Mouse (Mus musculus): ENCODE results near the gene Pdcl. TPM values are rescaled to one million over a fixed set of nuclear protein-coding genes. Genes with fewer than 3 reads are reported as not detected.

Gene Pdcl
- polyA plus RNA-seq (2014; fragmentation: Nextera tagmentation; extraction: Ambion mirVana) = 67.0 and 69.7 TPM in 2 replicates

DNA sequence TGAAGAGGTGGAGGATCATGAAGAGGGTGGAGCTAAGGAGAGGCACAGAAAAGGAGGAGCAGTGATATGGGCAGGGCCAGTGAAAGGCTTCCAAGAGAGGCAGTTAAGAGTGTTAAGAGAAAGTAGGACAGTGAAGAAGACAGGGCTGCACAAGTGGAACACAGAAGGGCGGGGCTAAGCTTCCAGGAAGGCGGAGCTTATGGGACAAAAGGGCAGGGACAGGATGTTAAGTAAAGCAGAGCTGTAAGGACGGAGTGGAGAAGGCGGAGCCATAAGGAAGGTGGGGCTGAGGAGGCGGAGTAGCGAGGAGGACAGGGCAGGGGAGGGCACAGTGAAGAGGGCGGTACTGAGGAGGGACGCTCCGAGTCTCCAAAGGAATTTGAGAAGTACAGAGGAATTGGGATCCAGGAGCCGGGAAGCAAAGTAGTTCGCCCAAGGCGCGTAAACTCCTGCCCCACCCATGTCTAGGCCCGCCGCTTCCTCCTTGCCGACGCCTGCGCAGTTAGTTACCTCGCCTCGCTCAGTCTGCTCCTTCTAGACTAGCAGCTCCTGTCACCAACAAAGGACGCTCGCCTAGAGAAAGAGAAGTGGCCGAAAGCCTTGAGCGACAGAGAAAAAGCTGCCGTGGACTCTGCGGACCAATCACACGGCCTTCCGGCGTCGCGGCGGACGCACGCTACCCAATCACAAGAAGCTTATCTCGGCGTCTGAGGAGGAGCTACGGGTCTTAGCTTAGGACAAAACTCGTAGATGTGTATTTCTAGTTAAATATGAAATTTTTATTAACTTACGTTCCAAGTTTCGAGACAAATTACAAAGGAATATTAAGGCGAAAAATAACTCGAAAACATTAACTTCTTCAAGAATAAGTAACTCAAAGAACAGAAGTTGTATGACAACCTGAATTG is at the start of gene Pdcl:
Pdcl (minus strand) TSS at position 700 of the 908 bp plus-strand sequence.
- Histone ChIP-seq H3K4me2 (ENCODE audit: low read depth, low read length) (peak within 1 kb of the TSS; percentile 65), H3K36me3 (replicated peaks; ENCODE audit: control insufficient read depth, insufficient read depth, low read depth, low read length) (no peaks in the 10 kb centered on the region), H3K4me3 (ENCODE audit: low read depth, low read length) (peak within 1 kb of the TSS; percentile 67), H3K9me3 (replicated peaks; ENCODE audit: control insufficient read depth, low read length) (no peaks in the 10 kb centered on the region), H3K27ac (replicated peaks; ENCODE audit: low read depth, low read length) (peak within 1 kb of the TSS; percentile 90), H3K27me3 (ENCODE audit: control insufficient read depth, insufficient read depth, low read length) (no peaks in the 10 kb centered on the region), H3K4me1 (ENCODE audit: control insufficient read depth, insufficient read depth, low read length) (no peaks in the 10 kb centered on the region), H3K9ac (replicated peaks; ENCODE audit: low read length) (peak within 1 kb of the TSS; percentile 69)
- DNase-seq (ENCODE audit: low spot score) = peak; percentile 93
- peak; percentile 98 for ATAC-seq (replicated peaks; ENCODE audit: insufficient number of reproducible peaks, low FRiP score, low TSS enrichment, low read depth)
- under 1% methylated on average over 37 of the region's 42 CpGs for WGBS

DNA sequence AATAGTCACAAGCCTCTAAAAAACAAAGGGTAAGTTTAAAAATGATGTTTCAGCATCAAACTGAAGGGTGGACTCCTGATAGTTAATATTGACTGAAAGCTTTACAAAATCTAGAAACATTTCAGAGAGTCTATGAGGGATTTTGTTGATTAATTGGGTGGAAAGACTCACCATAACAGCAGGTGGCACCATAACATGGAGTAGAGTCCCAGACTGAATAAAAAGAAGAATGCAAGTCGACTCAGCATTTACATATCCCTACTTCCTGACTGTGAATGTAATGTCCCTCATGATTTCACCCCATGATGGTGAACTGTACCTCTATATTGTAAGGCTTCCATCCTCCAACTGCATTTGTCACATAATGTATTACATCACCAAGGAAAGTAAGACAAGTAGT is 36.4 kb upstream of the Pdcl start:
- Histone ChIP-seq H3K4me3 (ENCODE audit: low read depth, low read length) (no peak overlapping the region), H3K4me1 (ENCODE audit: control insufficient read depth, insufficient read depth, low read length) (no peaks in the 10 kb centered on the region), H3K4me2 (ENCODE audit: low read depth, low read length) (no peak overlapping the region), H3K27me3 (ENCODE audit: control insufficient read depth, insufficient read depth, low read length) (no peaks in the 10 kb centered on the region), H3K9me3 (replicated peaks; ENCODE audit: control insufficient read depth, low read length) (no peaks in the 10 kb centered on the region), H3K36me3 (replicated peaks; ENCODE audit: control insufficient read depth, insufficient read depth, low read depth, low read length) (no peaks in the 10 kb centered on the region; the same call in none of the 2 replicates), H3K9ac (replicated peaks; ENCODE audit: low read length) (no peak overlapping the region), H3K27ac (replicated peaks; ENCODE audit: low read depth, low read length) (no peak overlapping the region)
- ATAC-seq (replicated peaks; ENCODE audit: insufficient number of reproducible peaks, low FRiP score, low TSS enrichment, low read depth) = no peak
- DNase-seq (ENCODE audit: low spot score) = no peak
- 76% methylated on average over 1 of the region's 1 CpGs for WGBS

DNA sequence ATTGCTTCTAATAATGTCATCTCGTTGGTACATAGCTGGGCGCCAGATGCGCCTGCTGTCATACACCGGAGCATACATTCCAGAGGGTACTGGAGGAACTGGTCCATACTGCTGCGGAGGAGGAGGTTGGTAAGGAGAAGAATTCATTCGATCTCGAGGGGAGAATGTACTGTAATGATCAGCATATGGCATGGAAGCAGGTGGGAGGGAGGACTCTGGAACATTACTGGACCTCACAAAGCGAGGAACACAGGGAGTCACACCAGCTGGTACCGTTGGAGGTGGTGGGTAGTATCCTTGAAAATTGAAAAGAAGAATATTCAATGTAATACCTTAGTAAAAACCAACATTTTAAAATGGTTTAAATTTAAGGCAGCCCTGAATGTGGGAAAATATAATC is 23.8 kb upstream of the Pdcl start:
- H3K9me3 ChIP-seq (replicated peaks; ENCODE audit: control insufficient read depth, low read length) = no peaks in the 10 kb centered on the region
- WGBS = 93% methylated on average over 9 of the region's 9 CpGs
- H3K4me1 ChIP-seq (ENCODE audit: control insufficient read depth, insufficient read depth, low read length) = no peaks in the 10 kb centered on the region
- ATAC-seq (replicated peaks; ENCODE audit: insufficient number of reproducible peaks, low FRiP score, low TSS enrichment, low read depth) (no peak), DNase-seq (ENCODE audit: low spot score) (no peak)
- H3K4me3 ChIP-seq (ENCODE audit: low read depth, low read length) = no peak overlapping the region
- H3K27ac ChIP-seq (replicated peaks; ENCODE audit: low read depth, low read length) = no peak overlapping the region
- peaks cover 3% of the 10 kb centered on the region for H3K36me3 ChIP-seq (replicated peaks; ENCODE audit: control insufficient read depth, insufficient read depth, low read depth, low read length)
- H3K9ac ChIP-seq (replicated peaks; ENCODE audit: low read length) = no peak overlapping the region
- no peak overlapping the region for H3K4me2 ChIP-seq (ENCODE audit: low read depth, low read length)
- no peaks in the 10 kb centered on the region for H3K27me3 ChIP-seq (ENCODE audit: control insufficient read depth, insufficient read depth, low read length)

DNA sequence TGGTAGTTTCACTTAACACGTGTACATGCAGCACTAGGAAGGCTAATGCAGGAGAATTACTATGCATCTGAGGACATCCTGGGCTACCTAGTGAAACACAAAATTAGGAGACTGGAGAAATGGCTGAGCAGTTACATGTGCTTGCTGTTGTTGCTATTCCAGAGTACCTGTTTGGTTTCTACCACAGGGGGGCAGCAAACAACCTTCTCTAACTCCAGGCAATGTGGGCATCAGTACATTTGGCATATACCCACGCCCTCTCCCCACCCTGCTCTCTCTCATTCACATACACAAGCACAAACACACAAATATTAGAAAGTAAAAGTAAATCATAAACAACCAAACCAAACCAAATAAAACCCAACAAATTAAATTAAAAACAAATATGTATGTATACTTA is 21.1 kb upstream of the Pdcl start:
- H3K27ac ChIP-seq (replicated peaks; ENCODE audit: low read depth, low read length) = no peak overlapping the region
- H3K4me3 ChIP-seq (ENCODE audit: low read depth, low read length) = no peak overlapping the region
- no peak overlapping the region for H3K9ac ChIP-seq (replicated peaks; ENCODE audit: low read length)
- H3K27me3 ChIP-seq (ENCODE audit: control insufficient read depth, insufficient read depth, low read length) = no peaks in the 10 kb centered on the region
- no peaks in the 10 kb centered on the region for H3K4me1 ChIP-seq (ENCODE audit: control insufficient read depth, insufficient read depth, low read length)
- no peaks in the 10 kb centered on the region for H3K9me3 ChIP-seq (replicated peaks; ENCODE audit: control insufficient read depth, low read length)
- DNase-seq (ENCODE audit: low spot score) (peak; percentile 76), ATAC-seq (replicated peaks; ENCODE audit: insufficient number of reproducible peaks, low FRiP score, low TSS enrichment, low read depth) (no peak)
- no peak overlapping the region for H3K4me2 ChIP-seq (ENCODE audit: low read depth, low read length)
- WGBS = 68% methylated on average over 2 of the region's 2 CpGs
- peaks cover 3% of the 10 kb centered on the region for H3K36me3 ChIP-seq (replicated peaks; ENCODE audit: control insufficient read depth, insufficient read depth, low read depth, low read length)

DNA sequence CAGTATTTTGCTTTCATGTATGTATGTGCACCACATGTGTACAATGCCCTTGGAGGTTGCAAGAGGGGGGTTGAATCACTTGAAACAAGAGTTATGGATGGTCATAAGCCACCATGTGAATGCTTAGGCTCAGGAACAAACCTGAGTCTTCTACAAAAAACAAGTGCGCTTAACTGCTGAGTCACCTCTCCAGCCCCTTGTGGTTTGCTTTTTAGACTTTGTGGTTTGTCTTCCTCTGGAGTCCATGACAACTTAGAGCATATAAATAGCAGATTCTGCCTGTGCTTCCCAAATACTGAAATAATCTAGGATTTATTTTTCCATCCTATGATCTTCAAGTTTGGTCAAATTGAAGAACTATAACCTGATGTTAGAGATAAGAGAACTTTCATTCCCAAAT is 16.9 kb upstream of the Pdcl start:
- DNase-seq (ENCODE audit: low spot score) (no peak), ATAC-seq (replicated peaks; ENCODE audit: insufficient number of reproducible peaks, low FRiP score, low TSS enrichment, low read depth) (no peak)
- Histone ChIP-seq H3K4me2 (ENCODE audit: low read depth, low read length) (no peak overlapping the region), H3K9me3 (replicated peaks; ENCODE audit: control insufficient read depth, low read length) (no peaks in the 10 kb centered on the region), H3K9ac (replicated peaks; ENCODE audit: low read length) (no peak overlapping the region), H3K4me3 (ENCODE audit: low read depth, low read length) (no peak overlapping the region), H3K27ac (replicated peaks; ENCODE audit: low read depth, low read length) (no peak overlapping the region), H3K36me3 (replicated peaks; ENCODE audit: control insufficient read depth, insufficient read depth, low read depth, low read length) (peaks cover 3% of the 10 kb centered on the region), H3K4me1 (ENCODE audit: control insufficient read depth, insufficient read depth, low read length) (no peaks in the 10 kb centered on the region), H3K27me3 (ENCODE audit: control insufficient read depth, insufficient read depth, low read length) (no peaks in the 10 kb centered on the region)
- WGBS = 97% methylated on average over 1 of the region's 1 CpGs

DNA sequence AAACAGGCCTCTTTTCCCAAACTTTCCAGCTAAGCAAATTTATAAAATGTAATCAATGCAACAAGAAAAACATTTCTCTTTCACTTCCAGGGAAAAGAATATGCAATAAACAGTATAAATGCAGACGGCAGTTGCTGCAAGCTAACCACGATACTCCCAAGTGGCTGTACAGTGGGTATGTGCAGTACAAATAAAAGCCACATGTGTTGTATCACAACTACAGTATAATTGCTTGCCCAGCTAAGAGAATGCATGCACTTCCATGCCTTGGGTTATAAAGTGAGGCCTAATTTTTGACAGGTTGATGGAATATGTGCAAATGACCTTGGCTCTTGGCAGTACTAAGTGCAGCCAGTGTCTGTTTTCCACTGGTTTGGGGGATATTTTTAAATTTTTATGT is 11.5 kb upstream of the Pdcl start:
- Histone ChIP-seq H3K4me2 (ENCODE audit: low read depth, low read length) (no peak overlapping the region), H3K9me3 (replicated peaks; ENCODE audit: control insufficient read depth, low read length) (no peaks in the 10 kb centered on the region), H3K27me3 (ENCODE audit: control insufficient read depth, insufficient read depth, low read length) (no peaks in the 10 kb centered on the region), H3K36me3 (replicated peaks; ENCODE audit: control insufficient read depth, insufficient read depth, low read depth, low read length) (no peaks in the 10 kb centered on the region; the same call in 1 of the 2 replicates), H3K4me1 (ENCODE audit: control insufficient read depth, insufficient read depth, low read length) (no peaks in the 10 kb centered on the region), H3K27ac (replicated peaks; ENCODE audit: low read depth, low read length) (no peak overlapping the region), H3K4me3 (ENCODE audit: low read depth, low read length) (no peak overlapping the region), H3K9ac (replicated peaks; ENCODE audit: low read length) (no peak overlapping the region)
- DNase-seq (ENCODE audit: low spot score) (no peak), ATAC-seq (replicated peaks; ENCODE audit: insufficient number of reproducible peaks, low FRiP score, low TSS enrichment, low read depth) (no peak)
- WGBS = 85% methylated on average over 2 of the region's 2 CpGs

DNA sequence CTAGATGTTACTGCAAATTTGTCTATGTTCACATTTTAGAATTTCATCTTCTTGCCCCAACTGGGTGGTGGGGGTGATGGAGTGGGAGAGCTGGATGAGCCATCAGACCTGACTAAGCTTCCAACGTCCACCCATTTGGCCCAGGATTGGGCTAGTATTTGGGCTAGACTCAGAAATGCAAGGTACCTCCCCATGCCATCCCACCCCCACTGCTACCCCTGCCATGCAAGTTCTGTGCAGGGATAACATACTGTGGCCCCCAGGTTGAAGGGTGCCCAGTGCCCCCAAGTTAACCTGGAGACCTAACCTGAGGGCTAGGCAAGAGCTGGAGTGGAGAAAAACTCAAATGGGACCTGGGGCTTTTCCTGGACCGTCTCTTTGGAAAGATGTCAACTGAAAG is 776 bp upstream of the Pdcl start:
- no peak overlapping the region for H3K4me2 ChIP-seq (ENCODE audit: low read depth, low read length)
- H3K36me3 ChIP-seq (replicated peaks; ENCODE audit: control insufficient read depth, insufficient read depth, low read depth, low read length) = no peaks in the 10 kb centered on the region
- H3K27me3 ChIP-seq (ENCODE audit: control insufficient read depth, insufficient read depth, low read length) = no peaks in the 10 kb centered on the region
- no peak overlapping the region for H3K4me3 ChIP-seq (ENCODE audit: low read depth, low read length)
- ATAC-seq (replicated peaks; ENCODE audit: insufficient number of reproducible peaks, low FRiP score, low TSS enrichment, low read depth) (no peak), DNase-seq (ENCODE audit: low spot score) (no peak)
- no peaks in the 10 kb centered on the region for H3K4me1 ChIP-seq (ENCODE audit: control insufficient read depth, insufficient read depth, low read length)
- no peaks in the 10 kb centered on the region for H3K9me3 ChIP-seq (replicated peaks; ENCODE audit: control insufficient read depth, low read length)
- WGBS = 100% methylated on average over 2 of the region's 2 CpGs
- H3K27ac ChIP-seq (replicated peaks; ENCODE audit: low read depth, low read length) = no peak overlapping the region
- H3K9ac ChIP-seq (replicated peaks; ENCODE audit: low read length) = no peak overlapping the region

DNA sequence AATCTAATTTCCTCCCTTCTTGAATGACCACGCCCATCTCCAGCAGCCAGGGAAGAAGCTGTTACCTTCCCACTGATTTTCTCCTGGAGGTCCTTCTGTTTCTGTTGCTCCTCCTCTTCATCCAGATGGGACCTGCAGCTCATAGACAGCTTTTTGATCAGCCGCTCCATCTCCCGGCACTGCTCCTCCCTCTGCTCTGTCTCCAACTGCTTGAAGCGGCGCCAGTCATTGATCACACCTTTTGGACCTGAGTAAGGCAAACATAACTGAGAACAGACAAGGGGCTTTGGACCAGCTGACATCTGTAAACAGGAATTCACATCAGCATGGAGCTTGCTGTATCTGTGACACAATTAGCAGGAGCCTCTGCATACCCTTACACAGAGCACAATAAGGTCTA is 3.6 kb downstream of the Pdcl start:
- Histone ChIP-seq H3K9me3 (replicated peaks; ENCODE audit: control insufficient read depth, low read length) (no peaks in the 10 kb centered on the region), H3K4me1 (ENCODE audit: control insufficient read depth, insufficient read depth, low read length) (no peaks in the 10 kb centered on the region), H3K27ac (replicated peaks; ENCODE audit: low read depth, low read length) (no peak overlapping the region), H3K36me3 (replicated peaks; ENCODE audit: control insufficient read depth, insufficient read depth, low read depth, low read length) (peaks cover 6% of the 10 kb centered on the region), H3K4me2 (ENCODE audit: low read depth, low read length) (no peak overlapping the region), H3K9ac (replicated peaks; ENCODE audit: low read length) (no peak overlapping the region), H3K27me3 (ENCODE audit: control insufficient read depth, insufficient read depth, low read length) (no peaks in the 10 kb centered on the region), H3K4me3 (ENCODE audit: low read depth, low read length) (no peak overlapping the region)
- 95% methylated on average over 5 of the region's 5 CpGs for WGBS
- no peak for DNase-seq (ENCODE audit: low spot score)
- ATAC-seq (replicated peaks; ENCODE audit: insufficient number of reproducible peaks, low FRiP score, low TSS enrichment, low read depth) = no peak
